Mouse (Mus musculus) thymus, postnatal 4 days (tissue): Measurements from ENCODE around the gene Polr3b.

Experiments used
- DNase-seq: peaks from one replicate; pipeline ENCODE4 v3.0.0; 2021

Gene Polr3b

GRCm38 (mm10) chr10:84675653-84676052 lies 53.6 kb downstream of the Polr3b start:
- DNase-seq = no peak

GRCm38 (mm10) chr10:84676511-84676910 lies 54.4 kb downstream of the Polr3b start:
- no peak for DNase-seq

- no peak for DNase-seq
Observed at GRCm38 (mm10) chr10:84677871-84678270, 55.8 kb downstream of the Polr3b start.

- no peak for DNase-seq
Observed at GRCm38 (mm10) chr10:84678441-84678840, 56.3 kb downstream of the Polr3b start.

GRCm38 (mm10) chr10:84685444-84686121 lies 63.5 kb downstream of the Polr3b start:
- DNase-seq = no peak

- no peak for DNase-seq
Observed at GRCm38 (mm10) chr10:84686122-84686497, 64.0 kb downstream of the Polr3b start.

GRCm38 (mm10) chr10:84686705-84687104 lies 64.6 kb downstream of the Polr3b start:
- no peak for DNase-seq

GRCm38 (mm10) chr10:84687736-84688135 lies 65.6 kb downstream of the Polr3b start:
- no peak for DNase-seq

GRCm38 (mm10) chr10:84689846-84690245 lies 67.8 kb downstream of the Polr3b start:
- DNase-seq = no peak

- DNase-seq = no peak
Observed at GRCm38 (mm10) chr10:84690818-84691217, 68.7 kb downstream of the Polr3b start.

- no peak for DNase-seq
Observed at GRCm38 (mm10) chr10:84691692-84692091, 69.6 kb downstream of the Polr3b start.

GRCm38 (mm10) chr10:84693841-84694638 lies 71.9 kb downstream of the Polr3b start:
- no peak for DNase-seq

GRCm38 (mm10) chr10:84700236-84700987 lies 78.3 kb downstream of the Polr3b start:
- no peak for DNase-seq

- DNase-seq = no peak
Observed at GRCm38 (mm10) chr10:84701110-84701509, 79.0 kb downstream of the Polr3b start.

GRCm38 (mm10) chr10:84702115-84702514 lies 80.0 kb downstream of the Polr3b start:
- no peak for DNase-seq

GRCm38 (mm10) chr10:84704594-84704993 lies 82.5 kb downstream of the Polr3b start:
- no peak for DNase-seq

GRCm38 (mm10) chr10:84705234-84705633 lies 83.1 kb downstream of the Polr3b start:
- DNase-seq = no peak

GRCm38 (mm10) chr10:84706543-84706942 lies 84.5 kb downstream of the Polr3b start:
- DNase-seq = no peak

- DNase-seq = no peak
Observed at GRCm38 (mm10) chr10:84707226-84707625, 85.1 kb downstream of the Polr3b start.

GRCm38 (mm10) chr10:84707752-84708530 lies 85.8 kb downstream of the Polr3b start:
- DNase-seq = no peak

GRCm38 (mm10) chr10:84710192-84710591 lies 88.1 kb downstream of the Polr3b start:
- DNase-seq = no peak

GRCm38 (mm10) chr10:84710827-84711226 lies 88.7 kb downstream of the Polr3b start:
- DNase-seq = no peak

- DNase-seq = no peak
Observed at GRCm38 (mm10) chr10:84711479-84711878, 89.4 kb downstream of the Polr3b start.
